Mouse (Mus musculus) liver, embryonic 13.5 days (tissue): ENCODE measurements around the gene Pakap. TPM values are rescaled to one million over a fixed set of nuclear protein-coding genes. Genes with fewer than 3 reads are reported as not detected.

Source experiments
- ATAC-seq: fragments of 200-750 bp; cut with Nextera tagmentation; 2 replicates; pipeline ENCODE4 v1.8.0; 2017; ENCODE audit warnings: low read depth, mild to moderate bottlenecking, moderate number of reproducible peaks, moderate library complexity
- DNase-seq: peaks from one replicate; pipeline ENCODE4 v3.0.0; 2022
- H3K27ac ChIP-seq: fragments of 300-500 bp; sonication (generic); 2 replicates; pipeline ENCODE4 v1.5.1; 2015; ENCODE audit warnings: moderate library complexity, mild to moderate bottlenecking, inconsistent platforms
- H3K27me3 ChIP-seq: fragments of 300-500 bp; sonication (generic); 2 replicates; pipeline ENCODE4 v1.6.1; 2015; ENCODE audit warnings: mild to moderate bottlenecking, inconsistent platforms
- H3K36me3 ChIP-seq: fragments of 300-500 bp; sonication (generic); 2 replicates; pipeline ENCODE4 v1.6.1; 2015; ENCODE audit warnings: mild to moderate bottlenecking, inconsistent platforms
- H3K4me1 ChIP-seq: fragments of 300-500 bp; sonication (generic); replicated peaks from 2 replicates; pipeline ENCODE4 v1.6.1; 2015; ENCODE audit warnings: inconsistent platforms
- H3K4me2 ChIP-seq: fragments of 300-500 bp; sonication (generic); 2 replicates; pipeline ENCODE4 v1.6.1; 2015; ENCODE audit warnings: inconsistent platforms, mild to moderate bottlenecking, moderate library complexity
- H3K4me3 ChIP-seq: fragments of 300-500 bp; sonication (generic); replicated peaks from 2 replicates; pipeline ENCODE4 v1.5.1; 2015; ENCODE audit warnings: mild to moderate bottlenecking, inconsistent platforms
- H3K9ac ChIP-seq: fragments of 300-500 bp; sonication (generic); 2 replicates; pipeline ENCODE4 v1.6.1; 2015; ENCODE audit warnings: mild to moderate bottlenecking, inconsistent platforms
- H3K9me3 ChIP-seq: fragments of 300-500 bp; sonication (generic); replicated peaks from 2 replicates; pipeline ENCODE4 v1.6.1; 2016; ENCODE audit warnings: inconsistent platforms
- WGBS: fragments of 180-500 bp; shearing (Covaris S2); methylation state at CpG from one replicate; pipeline ENCODE4 v1.1.7; 2015; ENCODE audit not compliant: insufficient replicate concordance; 5-methylcytosine and 5-hydroxymethylcytosine counted together
- polyA plus RNA-seq: library from polyadenylated mRNA; unstranded; fragments of >200 nt; fragmentation: Nextera tagmentation; extraction: Ambion mirVana; gene quantifications from 2 replicates; pipeline ENCODE4 v1.2.1, GENCODE M21; 2015

The Pakap gene
- polyA plus RNA-seq, 1 experiment from 2014 or later: 1.2 TPM

GRCm38 (mm10) chr4:57574646-57575045 lies 6.7 kb downstream of the Pakap start:
- Histone ChIP-seq H3K27ac (no peak overlapping the region), H3K4me1 (no peaks in the 10 kb centered on the region)
- 71% methylated on average over 6 of the region's 6 CpGs for WGBS

GRCm38 (mm10) chr4:57575686-57576085 lies 7.7 kb downstream of the Pakap start:
- no peak for DNase-seq
- H3K27ac ChIP-seq: no peak overlapping the region
- 59% methylated on average over 5 of the region's 5 CpGs for WGBS

More at GRCm38 (mm10) chr4:57574646-57575045, 6.7 kb downstream of the Pakap start:
- no peak for DNase-seq
- Histone ChIP-seq H3K9ac (no peak overlapping the region), H3K4me2 (no peak overlapping the region), H3K9me3 (no peaks in the 10 kb centered on the region), H3K4me3 (no peak overlapping the region), H3K27me3 (no peaks in the 10 kb centered on the region), H3K36me3 (no peaks in the 10 kb centered on the region)
- ATAC-seq: no peak

GRCm38 (mm10) chr4:57576095-57576494 lies 8.1 kb downstream of the Pakap start:
- H3K4me1 ChIP-seq: no peaks in the 10 kb centered on the region
- no peaks in the 10 kb centered on the region for H3K27me3 ChIP-seq
- no peak overlapping the region for H3K4me2 ChIP-seq
- H3K27ac ChIP-seq: no peak overlapping the region
- no peaks in the 10 kb centered on the region for H3K9me3 ChIP-seq
- no peaks in the 10 kb centered on the region for H3K36me3 ChIP-seq
- DNase-seq (no peak), ATAC-seq (no peak)
- no peak overlapping the region for H3K4me3 ChIP-seq
- H3K9ac ChIP-seq: no peak overlapping the region
- WGBS: 67% methylated on average over 11 of the region's 11 CpGs

More at GRCm38 (mm10) chr4:57575686-57576085, 7.7 kb downstream of the Pakap start:
- ATAC-seq: no peak
- H3K36me3 ChIP-seq: no peaks in the 10 kb centered on the region
- no peak overlapping the region for H3K4me3 ChIP-seq
- no peaks in the 10 kb centered on the region for H3K9me3 ChIP-seq
- H3K9ac ChIP-seq: no peak overlapping the region
- H3K4me2 ChIP-seq: no peak overlapping the region
- H3K27me3 ChIP-seq: no peaks in the 10 kb centered on the region
- H3K4me1 ChIP-seq: no peaks in the 10 kb centered on the region

- Histone ChIP-seq H3K4me1 (no peaks in the 10 kb centered on the region), H3K27me3 (no peaks in the 10 kb centered on the region), H3K4me2 (no peak overlapping the region), H3K36me3 (no peaks in the 10 kb centered on the region), H3K27ac (no peak overlapping the region), H3K9ac (no peak overlapping the region), H3K4me3 (no peak overlapping the region), H3K9me3 (no peaks in the 10 kb centered on the region)
- WGBS: 69% methylated on average over 10 of the region's 10 CpGs
- DNase-seq (no peak), ATAC-seq (no peak)
These were observed 11.7 kb downstream of the Pakap start for GRCm38 (mm10) chr4:57579683-57580082.

GRCm38 (mm10) chr4:57585281-57585800 lies 17.4 kb downstream of the Pakap start:
- no peaks in the 10 kb centered on the region for H3K36me3 ChIP-seq
- 71% methylated on average over 6 of the region's 6 CpGs for WGBS
- no peak for ATAC-seq
- H3K27ac ChIP-seq: no peak overlapping the region
- no peaks in the 10 kb centered on the region for H3K27me3 ChIP-seq
- DNase-seq: no peak
- H3K4me2 ChIP-seq: no peak overlapping the region
- no peak overlapping the region for H3K9ac ChIP-seq
- no peaks in the 10 kb centered on the region for H3K4me1 ChIP-seq
- H3K4me3 ChIP-seq: no peak overlapping the region
- no peaks in the 10 kb centered on the region for H3K9me3 ChIP-seq

GRCm38 (mm10) chr4:57586933-57587658 lies 19.1 kb downstream of the Pakap start:
- Histone ChIP-seq H3K9ac (no peak overlapping the region), H3K9me3 (no peaks in the 10 kb centered on the region), H3K4me2 (no peak overlapping the region), H3K4me1 (no peaks in the 10 kb centered on the region), H3K36me3 (no peaks in the 10 kb centered on the region), H3K27ac (no peak overlapping the region), H3K27me3 (no peaks in the 10 kb centered on the region), H3K4me3 (no peak overlapping the region)
- DNase-seq: no peak
- ATAC-seq: no peak
- 40% methylated on average over 7 of the region's 7 CpGs for WGBS

- no peak for ATAC-seq
- H3K27ac ChIP-seq: no peak overlapping the region
- no peaks in the 10 kb centered on the region for H3K36me3 ChIP-seq
- no peak overlapping the region for H3K4me2 ChIP-seq
- H3K4me3 ChIP-seq: no peak overlapping the region
- whole genome bisulfite sequencing: 66% methylated on average over 1 of the region's 1 CpGs
- no peaks in the 10 kb centered on the region for H3K27me3 ChIP-seq
- no peaks in the 10 kb centered on the region for H3K4me1 ChIP-seq
- no peak overlapping the region for H3K9ac ChIP-seq
- DNase-seq: no peak
- H3K9me3 ChIP-seq: no peaks in the 10 kb centered on the region
These were observed 20.4 kb downstream of the Pakap start for GRCm38 (mm10) chr4:57588356-57588755.

- Histone ChIP-seq H3K9ac (no peak overlapping the region), H3K4me2 (no peak overlapping the region), H3K4me3 (no peak overlapping the region), H3K9me3 (no peaks in the 10 kb centered on the region), H3K27me3 (no peaks in the 10 kb centered on the region), H3K27ac (no peak overlapping the region), H3K4me1 (no peaks in the 10 kb centered on the region), H3K36me3 (no peaks in the 10 kb centered on the region)
- WGBS: 70% methylated on average over 4 of the region's 4 CpGs
- DNase-seq (no peak), ATAC-seq (no peak)
These were observed 24.8 kb downstream of the Pakap start for GRCm38 (mm10) chr4:57592751-57593150.

- Histone ChIP-seq H3K4me3 (no peak overlapping the region), H3K9ac (no peak overlapping the region), H3K27ac (no peak overlapping the region), H3K4me1 (no peaks in the 10 kb centered on the region), H3K9me3 (no peaks in the 10 kb centered on the region), H3K36me3 (no peaks in the 10 kb centered on the region), H3K27me3 (no peaks in the 10 kb centered on the region), H3K4me2 (no peak overlapping the region)
- no peak for ATAC-seq
- WGBS: 66% methylated on average over 6 of the region's 6 CpGs
- no peak for DNase-seq
These were observed 32.0 kb downstream of the Pakap start for GRCm38 (mm10) chr4:57599946-57600345.

- no peak for ATAC-seq
- Histone ChIP-seq H3K9me3 (no peaks in the 10 kb centered on the region), H3K27ac (no peak overlapping the region), H3K36me3 (no peaks in the 10 kb centered on the region), H3K9ac (no peak overlapping the region), H3K4me1 (no peaks in the 10 kb centered on the region), H3K4me3 (no peak overlapping the region), H3K4me2 (no peak overlapping the region), H3K27me3 (no peaks in the 10 kb centered on the region)
- WGBS: 74% methylated on average over 11 of the region's 11 CpGs
- no peak for DNase-seq
These were observed 32.9 kb downstream of the Pakap start for GRCm38 (mm10) chr4:57600685-57601457.

- H3K4me2 ChIP-seq: no peak overlapping the region
- WGBS: 64% methylated on average over 9 of the region's 9 CpGs
- no peak overlapping the region for H3K27ac ChIP-seq
- DNase-seq (no peak), ATAC-seq (no peak)
- H3K4me1 ChIP-seq: no peaks in the 10 kb centered on the region
- no peak overlapping the region for H3K4me3 ChIP-seq
- no peak overlapping the region for H3K9ac ChIP-seq
- H3K27me3 ChIP-seq: no peaks in the 10 kb centered on the region
- no peaks in the 10 kb centered on the region for H3K36me3 ChIP-seq
- H3K9me3 ChIP-seq: no peaks in the 10 kb centered on the region
These were observed 33.5 kb downstream of the Pakap start for GRCm38 (mm10) chr4:57601458-57601835.
